Mouse (Mus musculus) olfactory bulb, adult 2 months (tissue): ENCODE measurements at regions not wholly inside any gene's neighbourhood (a gene's known extent, or its start where the extent isn't known, plus 50 kb on each side); places are given as distances from the start of the nearest gene placed in this dataset.

Experiments
- CTCF ChIP-seq: fragments of 200-500 bp; IDR thresholded peaks from 2 replicates; pipeline ENCODE4 v1.5.1; 2012; ENCODE audit warnings: low read depth, mild to moderate bottlenecking, low read length, moderate library complexity; ENCODE audit not compliant: insufficient read depth
- POLR2A ChIP-seq: fragments of 200-500 bp; IDR thresholded peaks from 2 replicates; pipeline ENCODE4 v1.6.1; 2012; ENCODE audit warnings: mild to moderate bottlenecking, low read depth, low read length, moderate library complexity; ENCODE audit not compliant: insufficient read depth

GRCm38 (mm10) chr16:49304354-49304753 is 247.1 kb downstream of the Myh15 start:
- TF ChIP-seq POLR2A = no peak
- no peak for TF ChIP-seq CTCF
